Mouse (Mus musculus) thymus, adult 18-20 months (tissue): ENCODE results near the gene Ttc38.

Experiments used
- DNase-seq, 2 experiments: peaks; one replicate each; pipeline ENCODE4 v3.0.0; 2022; ENCODE audit warnings: mixed read lengths in 2 of 2

The Ttc38 gene

GRCm38 (mm10) chr15:85831954-85832590, at the start of gene Ttc38:
Gene Ttc38 (plus strand): TSS chr15:85832306.
- DNase-seq, result peak; percentile 78 to 85

- DNase-seq, result no peak
Observed at GRCm38 (mm10) chr15:85783146-85783545, 49.0 kb upstream of the Ttc38 start.

GRCm38 (mm10) chr15:85784341-85784740, 47.8 kb upstream of the Ttc38 start:
- DNase-seq, result no peak

GRCm38 (mm10) chr15:85786711-85787110, 45.4 kb upstream of the Ttc38 start:
- no peak for DNase-seq

GRCm38 (mm10) chr15:85787482-85787881, 44.6 kb upstream of the Ttc38 start:
- no peak for DNase-seq

GRCm38 (mm10) chr15:85788051-85788450, 44.1 kb upstream of the Ttc38 start:
- DNase-seq, result no peak

GRCm38 (mm10) chr15:85788633-85789032, 43.5 kb upstream of the Ttc38 start:
- DNase-seq, result no peak

- no peak for DNase-seq
Observed at GRCm38 (mm10) chr15:85791449-85791848, 40.7 kb upstream of the Ttc38 start.

- no peak for DNase-seq
Observed at GRCm38 (mm10) chr15:85792819-85793218, 39.3 kb upstream of the Ttc38 start.

GRCm38 (mm10) chr15:85795516-85795915, 36.6 kb upstream of the Ttc38 start:
- DNase-seq, result no peak

- no peak for DNase-seq
Observed at GRCm38 (mm10) chr15:85798676-85799075, 33.4 kb upstream of the Ttc38 start.

GRCm38 (mm10) chr15:85802931-85803330, 29.2 kb upstream of the Ttc38 start:
- no peak for DNase-seq

GRCm38 (mm10) chr15:85806886-85807285, 25.2 kb upstream of the Ttc38 start:
- DNase-seq, result no peak

- DNase-seq, result no peak
Observed at GRCm38 (mm10) chr15:85807404-85807803, 24.7 kb upstream of the Ttc38 start.

- peak in 1 of 2 experiments; percentile 25 for DNase-seq
Observed at GRCm38 (mm10) chr15:85808031-85808430, 24.1 kb upstream of the Ttc38 start.

GRCm38 (mm10) chr15:85808434-85808833, 23.7 kb upstream of the Ttc38 start:
- DNase-seq, result no peak

GRCm38 (mm10) chr15:85809091-85809490, 23.0 kb upstream of the Ttc38 start:
- DNase-seq, result peak; percentile 52 to 68

- no peak for DNase-seq
Observed at GRCm38 (mm10) chr15:85810462-85810805, 21.7 kb upstream of the Ttc38 start.

GRCm38 (mm10) chr15:85810806-85811521, 21.1 kb upstream of the Ttc38 start:
- peak in 1 of 2 experiments; percentile 18 for DNase-seq

- DNase-seq, result peak; percentile 98
Observed at GRCm38 (mm10) chr15:85811535-85812277, 20.4 kb upstream of the Ttc38 start, which contains the start of gene Cdpf1. Gene Cdpf1 (minus strand): TSS chr15:85811697.

GRCm38 (mm10) chr15:85813428-85813827, 18.7 kb upstream of the Ttc38 start:
- DNase-seq, result no peak

- no peak for DNase-seq
Observed at GRCm38 (mm10) chr15:85821203-85822010, 10.7 kb upstream of the Ttc38 start, which contains the start of gene Pkdrej. Gene Pkdrej (minus strand): TSS chr15:85821734.

- no peak for DNase-seq
Observed at GRCm38 (mm10) chr15:85822011-85822359, 10.1 kb upstream of the Ttc38 start.
